Mouse (Mus musculus) embryonic facial prominence, embryonic 14.5 days (tissue): ENCODE data around the gene Gpha2. TPM values are rescaled to one million over a fixed set of nuclear protein-coding genes. Genes with fewer than 3 reads are reported as not detected.

Experiments
- ATAC-seq: fragments of 200-750 bp; cut with Nextera tagmentation; 2 replicates; pipeline ENCODE4 v1.8.0; 2017; ENCODE audit warnings: low read depth, moderate number of reproducible peaks, moderate TSS enrichment
- DNase-seq: peaks from one replicate; pipeline ENCODE4 v3.0.0-alpha.2; 2015; ENCODE audit warnings: low spot score
- H3K27ac ChIP-seq: fragments of 300-500 bp; sonication (generic); replicated peaks from 2 replicates; pipeline ENCODE4 v1.5.1; 2014; ENCODE audit warnings: low read depth, mild to moderate bottlenecking, low read length, moderate library complexity
- H3K27me3 ChIP-seq: fragments of 300-500 bp; sonication (generic); replicated peaks from 2 replicates; pipeline ENCODE4 v1.6.1; 2014; ENCODE audit warnings: low read length; ENCODE audit not compliant: control insufficient read depth, insufficient read depth
- H3K36me3 ChIP-seq: fragments of 300-500 bp; sonication (generic); 2 replicates; pipeline ENCODE4 v1.6.1; 2014; ENCODE audit warnings: low read length, mixed read lengths; ENCODE audit not compliant: control insufficient read depth, insufficient read depth
- H3K4me1 ChIP-seq: fragments of 300-500 bp; sonication (generic); 2 replicates; pipeline ENCODE4 v1.6.1; 2014; ENCODE audit warnings: antibody characterized with exemption, low read length; ENCODE audit not compliant: control insufficient read depth, insufficient read depth
- H3K4me2 ChIP-seq: fragments of 300-500 bp; sonication (generic); 2 replicates; pipeline ENCODE4 v1.6.1; 2014; ENCODE audit warnings: low read depth, mild to moderate bottlenecking, low read length, moderate library complexity, mixed read lengths
- H3K4me3 ChIP-seq: fragments of 300-500 bp; sonication (generic); 2 replicates; pipeline ENCODE4 v1.5.1; 2014; ENCODE audit warnings: low read depth, mild to moderate bottlenecking, low read length
- H3K9ac ChIP-seq: fragments of 300-500 bp; sonication (generic); 2 replicates; pipeline ENCODE4 v1.6.1; 2014; ENCODE audit warnings: low read depth, mild to moderate bottlenecking, low read length, moderate library complexity, mixed read lengths
- H3K9me3 ChIP-seq: fragments of 300-500 bp; sonication (generic); 2 replicates; pipeline ENCODE4 v1.6.1; 2016; ENCODE audit warnings: low read length; ENCODE audit not compliant: control insufficient read depth
- WGBS: fragments of 180-500 bp; shearing (Covaris S2); extraction: QIAGEN DNeasy Blood & Tissue Kit; methylation state at CpG from one replicate; pipeline ENCODE4 v1.1.7; 2014; 5-methylcytosine and 5-hydroxymethylcytosine counted together
- microRNA counts: library from miRNA; unstranded; fragments of <30 nt; microRNA quantifications from one replicate; lab custom pipeline; 2017
- microRNA-seq: library from miRNA; unstranded; fragments of <30 nt; microRNA quantifications from one replicate; pipeline ENCODE4, GENCODE M21; 2016; ENCODE audit warnings: borderline number of aligned reads
- polyA plus RNA-seq: library from polyadenylated mRNA; unstranded; fragments of >200 nt; fragmentation: Nextera tagmentation; extraction: Ambion mirVana; gene quantifications from 2 replicates; pipeline ENCODE4 v1.2.1, GENCODE M21; 2014

Gpha2 gene
- polyA plus RNA-seq, 1 experiment from 2014 or later: 4.1 TPM

DNA sequence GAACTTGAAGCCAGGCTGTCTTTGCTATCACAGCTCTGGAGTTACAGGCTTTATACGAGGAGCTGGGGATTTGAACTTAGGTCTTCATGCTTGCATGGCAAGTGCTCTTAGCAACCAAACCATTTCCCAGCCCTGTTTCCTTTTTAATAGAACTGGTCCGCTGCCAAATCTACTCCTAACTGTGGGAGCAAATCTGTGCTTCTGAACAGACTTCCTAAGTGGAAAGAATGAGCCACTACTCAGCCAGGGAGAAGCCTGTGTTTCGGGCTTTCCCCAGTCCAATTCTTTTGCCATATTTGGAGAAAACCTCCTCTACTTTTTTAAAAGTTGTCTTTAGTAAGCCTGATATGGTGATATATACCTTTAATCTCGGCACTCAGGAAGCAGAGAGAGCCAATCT is 46.6 kb downstream of the Gpha2 start:
- no peak overlapping the region for H3K4me3 ChIP-seq
- DNase-seq: peak; percentile 17
- H3K4me1 ChIP-seq: peaks cover 8% of the 10 kb centered on the region

DNA sequence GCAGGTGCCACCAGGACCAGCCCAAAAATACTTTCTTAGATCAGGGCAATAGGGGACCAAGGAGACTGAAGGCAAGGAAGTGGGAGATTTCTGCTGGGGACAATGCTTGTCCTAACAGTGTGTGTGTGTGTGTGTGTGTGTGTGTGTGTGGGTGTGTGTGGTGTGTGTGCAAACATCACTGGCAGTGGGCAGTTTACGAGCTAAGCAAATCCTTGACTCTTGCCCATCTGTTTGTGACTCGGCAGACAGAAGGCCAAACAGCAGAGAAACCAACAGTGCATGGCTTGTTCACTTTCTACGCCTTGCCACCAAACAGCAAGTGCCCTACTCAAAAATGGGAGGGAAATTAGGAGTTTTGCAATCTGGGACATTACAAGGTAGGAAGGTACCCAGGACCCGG is 47.4 kb downstream of the Gpha2 start:
- WGBS: 82% methylated on average over 4 of the region's 4 CpGs
- no peak overlapping the region for H3K27ac ChIP-seq
- H3K4me1 ChIP-seq: peaks cover 12% of the 10 kb centered on the region
- H3K4me3 ChIP-seq: no peak overlapping the region
- no peak overlapping the region for H3K9ac ChIP-seq
- no peak overlapping the region for H3K4me2 ChIP-seq
- H3K27me3 ChIP-seq: no peaks in the 10 kb centered on the region
- ATAC-seq (no peak), DNase-seq (no peak)
- no peaks in the 10 kb centered on the region for H3K36me3 ChIP-seq
- H3K9me3 ChIP-seq: no peaks in the 10 kb centered on the region

More for the DNA sequence above, 46.6 kb downstream of the Gpha2 start:
- 75% methylated on average over 4 of the region's 4 CpGs for WGBS
- Histone ChIP-seq H3K9me3 (no peaks in the 10 kb centered on the region), H3K4me2 (no peak overlapping the region), H3K27me3 (no peaks in the 10 kb centered on the region), H3K27ac (no peak overlapping the region), H3K9ac (no peak overlapping the region), H3K36me3 (no peaks in the 10 kb centered on the region)
- no peak for ATAC-seq

DNA sequence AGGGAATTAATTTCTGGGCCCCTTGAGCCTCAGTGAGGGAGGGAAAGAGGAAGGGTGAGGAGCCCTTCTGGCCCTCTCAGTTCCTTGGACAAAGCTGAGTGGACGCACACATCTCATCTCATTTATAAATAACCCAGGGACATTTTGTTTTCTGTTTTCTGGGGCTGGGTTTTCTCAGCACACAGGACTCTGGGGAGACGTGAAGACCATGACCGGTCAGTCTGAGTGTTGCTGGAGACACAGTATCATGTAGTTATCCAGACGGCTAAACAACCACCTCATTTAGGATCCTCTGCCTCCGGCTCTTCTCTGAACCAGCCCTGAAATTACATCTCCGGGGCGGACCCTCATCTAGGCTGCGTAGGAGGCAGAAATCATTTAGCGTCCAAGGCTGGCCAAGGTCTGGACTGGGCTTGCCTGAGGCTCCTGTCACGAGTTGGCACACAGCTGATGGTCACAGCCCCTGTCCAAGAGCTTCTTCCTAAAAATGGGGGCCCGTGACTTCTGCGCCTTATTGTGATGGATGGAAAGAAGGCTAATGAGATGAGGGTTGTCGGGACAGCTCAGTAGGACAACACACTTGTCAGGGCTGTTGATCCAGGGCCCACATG is 47.9 kb downstream of the Gpha2 start:
- ATAC-seq: no peak
- no peak overlapping the region for H3K9ac ChIP-seq
- no peak overlapping the region for H3K4me3 ChIP-seq
- 92% methylated on average over 13 of the region's 13 CpGs for WGBS
- DNase-seq: no peak
- no peak overlapping the region for H3K4me2 ChIP-seq
- no peaks in the 10 kb centered on the region for H3K9me3 ChIP-seq
- no peak overlapping the region for H3K27ac ChIP-seq
- H3K27me3 ChIP-seq: no peaks in the 10 kb centered on the region
- no peaks in the 10 kb centered on the region for H3K36me3 ChIP-seq
- H3K4me1 ChIP-seq: peaks cover 17% of the 10 kb centered on the region

- Histone ChIP-seq H3K27ac (peak overlapping the region; percentile 90), H3K9ac (peak overlapping the region; percentile 70), H3K4me3 (peak overlapping the region; percentile 92), H3K9me3 (no peaks in the 10 kb centered on the region), H3K36me3 (peaks cover 12% of the 10 kb centered on the region), H3K27me3 (no peaks in the 10 kb centered on the region), H3K4me2 (peak overlapping the region; percentile 96), H3K4me1 (peaks cover 27% of the 10 kb centered on the region)
- ATAC-seq: no peak; the same call in 1 of the 2 replicates
- WGBS: 7% methylated on average over 15 of the region's 15 CpGs
- peak; percentile 53 for DNase-seq
These were observed 49.7 kb downstream of the Gpha2 start for GRCm38 (mm10) chr19:6275740-6276389.

DNA sequence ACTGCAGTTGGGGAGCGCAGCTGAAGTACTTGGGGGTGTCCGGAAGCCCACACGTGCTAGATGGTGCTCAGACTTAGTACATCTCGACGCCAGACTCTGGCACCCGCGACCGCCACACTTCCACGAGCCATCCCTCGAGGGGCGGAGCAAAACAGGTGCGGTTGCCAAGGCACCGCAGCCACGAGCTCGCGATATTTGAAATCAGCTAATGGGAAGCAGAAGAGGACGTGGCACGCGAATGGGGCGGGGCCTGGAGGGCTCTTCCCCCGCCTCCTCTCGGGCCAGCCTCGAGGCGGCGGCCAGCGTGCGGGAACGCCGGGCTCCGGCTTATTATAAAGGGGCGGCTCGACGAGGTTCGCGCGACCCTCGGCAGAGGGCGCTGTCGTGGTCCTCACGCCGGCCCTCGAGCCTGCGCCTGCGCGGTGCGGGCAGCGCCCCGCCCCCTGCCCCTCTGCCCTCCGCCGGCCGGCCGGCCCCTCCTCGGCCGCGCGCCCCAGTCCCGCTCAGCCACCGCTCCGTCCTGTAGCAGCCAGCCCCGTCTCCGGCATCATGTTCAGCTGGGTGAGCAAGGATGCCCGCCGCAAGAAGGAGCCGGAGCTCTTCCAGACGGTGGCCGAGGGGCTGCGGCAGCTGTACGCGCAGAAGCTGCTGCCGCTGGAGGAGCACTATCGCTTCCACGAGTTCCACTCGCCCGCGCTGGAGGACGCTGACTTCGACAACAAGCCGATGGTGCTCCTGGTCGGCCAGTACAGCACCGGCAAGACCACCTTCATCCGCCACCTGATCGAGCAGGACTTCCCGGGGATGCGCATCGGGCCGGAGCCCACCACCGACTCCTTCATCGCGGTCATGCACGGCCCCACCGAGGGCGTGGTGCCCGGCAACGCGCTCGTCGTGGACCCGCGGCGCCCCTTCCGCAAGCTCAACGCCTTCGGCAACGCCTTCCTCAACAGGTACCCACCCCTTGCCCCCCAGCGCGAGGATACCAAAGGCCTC is 50.5 kb downstream of the Gpha2 start, which contains the start of gene Ehd1:
Gene Ehd1 (plus strand): TSS at position 300 of the 996 bp plus-strand sequence.
- H3K9me3 ChIP-seq: no peaks in the 10 kb centered on the region
- peak within 1 kb of the TSS; percentile 87 for H3K9ac ChIP-seq
- H3K4me1 ChIP-seq: peaks cover 27% of the 10 kb centered on the region
- under 1% methylated on average over 52 of the region's 106 CpGs for WGBS
- H3K27me3 ChIP-seq: no peaks in the 10 kb centered on the region
- H3K36me3 ChIP-seq: peaks cover 21% of the 10 kb centered on the region
- peak within 1 kb of the TSS; percentile 96 for H3K4me2 ChIP-seq
- peak; percentile 93 for ATAC-seq
- peak within 1 kb of the TSS; percentile 92 for H3K4me3 ChIP-seq
- peak within 1 kb of the TSS; percentile 90 for H3K27ac ChIP-seq
- DNase-seq: peak; percentile 99

MicroRNA genes within 50 kb of the gene (microRNA counts, 519-probe panel; counts per million panel counts)
- 2,106 counts per million, percentile 23 among the panel's probes with 10 or more counts for microRNA mmu-miR-192 (lab: Ali Mortazavi, UCI)

Small RNA genes lying within 50 kb of the gene (microRNA-seq; reads per million reads assigned to microRNA genes)
- 95.9 reads per million, percentile 51 among the genes with 10 or more reads in this experiment for gene Mir192
- 44.0 reads per million, percentile 43 among the genes with 10 or more reads in this experiment for gene Mir194-2

Other genes with a start within 250 kb of the Gpha2 start
- not detected in 2 replicates for gene Slc22a20, start 240.2 kb upstream of the Gpha2 start, polyA plus RNA-seq
- gene Capn1, start 210.5 kb upstream of the Gpha2 start, polyA plus RNA-seq: 16.8 and 19.0 TPM in 2 replicates
- gene Syvn1, start 179.8 kb upstream of the Gpha2 start, polyA plus RNA-seq: 32.1 and 34.9 TPM in 2 replicates
- gene Mrpl49, start 168.6 kb upstream of the Gpha2 start, polyA plus RNA-seq: 67.5 and 69.8 TPM in 2 replicates
- gene Fau, start 168.5 kb upstream of the Gpha2 start, polyA plus RNA-seq: 870 and 937 TPM in 2 replicates
- 33.1 and 33.6 TPM in 2 replicates for gene Znhit2, start 165.2 kb upstream of the Gpha2 start, polyA plus RNA-seq
- gene Tm7sf2, start 158.0 kb upstream of the Gpha2 start, polyA plus RNA-seq: 19.5 and 21.7 TPM in 2 replicates
- 52.0 and 66.5 TPM in 2 replicates for gene Vps51, start 149.1 kb upstream of the Gpha2 start, polyA plus RNA-seq
- gene Tmem262, start 146.3 kb upstream of the Gpha2 start, polyA plus RNA-seq: not detected in 2 replicates
- 0.28 and 0.67 TPM in 2 replicates for gene Gm28374, start 144.1 kb upstream of the Gpha2 start, polyA plus RNA-seq
- 66.2 and 81.8 TPM in 2 replicates for gene Zfpl1, start 141.4 kb upstream of the Gpha2 start, polyA plus RNA-seq
- 24.6 and 29.0 TPM in 2 replicates for gene Cdca5, start 141.4 kb upstream of the Gpha2 start, polyA plus RNA-seq
- gene AC131692.1, start 132.0 kb upstream of the Gpha2 start, polyA plus RNA-seq: not detected in 2 replicates
- 0.29 and 0.51 TPM in 2 replicates for gene Naaladl1, start 120.6 kb upstream of the Gpha2 start, polyA plus RNA-seq
- gene Sac3d1, start 107.7 kb upstream of the Gpha2 start, polyA plus RNA-seq: 46.3 and 46.6 TPM in 2 replicates
- gene Snx15, start 98.1 kb upstream of the Gpha2 start, polyA plus RNA-seq: 26.7 and 27.5 TPM in 2 replicates
- gene Batf2, start 85.4 kb upstream of the Gpha2 start, polyA plus RNA-seq: 0.28 and 0.33 TPM in 2 replicates
- gene Arl2, start 84.8 kb upstream of the Gpha2 start, polyA plus RNA-seq: 73.4 and 80.6 TPM in 2 replicates
- gene Majin, start 42.0 kb upstream of the Gpha2 start, polyA plus RNA-seq: not detected in 2 replicates
- 35.1 and 36.5 TPM in 2 replicates for gene Ppp2r5b, start 9.5 kb downstream of the Gpha2 start, polyA plus RNA-seq
- 10.6 and 11.1 TPM in 2 replicates for gene Atg2a, start 15.3 kb downstream of the Gpha2 start, polyA plus RNA-seq
- gene Ehd1, start 50.3 kb downstream of the Gpha2 start, polyA plus RNA-seq: 68.4 and 68.6 TPM in 2 replicates
- 1.5 and 1.6 TPM in 2 replicates for gene Cdc42bpg, start 80.1 kb downstream of the Gpha2 start, polyA plus RNA-seq
- gene Men1, start 108.6 kb downstream of the Gpha2 start, polyA plus RNA-seq: 54.2 and 61.5 TPM in 2 replicates
- gene Map4k2, start 114.8 kb downstream of the Gpha2 start, polyA plus RNA-seq: 9.8 and 9.9 TPM in 2 replicates
- 135 and 140 TPM in 2 replicates for gene Sf1, start 137.3 kb downstream of the Gpha2 start, polyA plus RNA-seq
- 49.5 and 84.3 TPM in 2 replicates for gene Pygm, start 158.0 kb downstream of the Gpha2 start, polyA plus RNA-seq
- 36.2 and 48.2 TPM in 2 replicates for gene Rasgrp2, start 173.0 kb downstream of the Gpha2 start, polyA plus RNA-seq
- 2.3 and 3.4 TPM in 2 replicates for gene Nrxn2, start 192.4 kb downstream of the Gpha2 start, polyA plus RNA-seq